Mouse (Mus musculus): ENCODE data around the gene Cers1.

DNA sequence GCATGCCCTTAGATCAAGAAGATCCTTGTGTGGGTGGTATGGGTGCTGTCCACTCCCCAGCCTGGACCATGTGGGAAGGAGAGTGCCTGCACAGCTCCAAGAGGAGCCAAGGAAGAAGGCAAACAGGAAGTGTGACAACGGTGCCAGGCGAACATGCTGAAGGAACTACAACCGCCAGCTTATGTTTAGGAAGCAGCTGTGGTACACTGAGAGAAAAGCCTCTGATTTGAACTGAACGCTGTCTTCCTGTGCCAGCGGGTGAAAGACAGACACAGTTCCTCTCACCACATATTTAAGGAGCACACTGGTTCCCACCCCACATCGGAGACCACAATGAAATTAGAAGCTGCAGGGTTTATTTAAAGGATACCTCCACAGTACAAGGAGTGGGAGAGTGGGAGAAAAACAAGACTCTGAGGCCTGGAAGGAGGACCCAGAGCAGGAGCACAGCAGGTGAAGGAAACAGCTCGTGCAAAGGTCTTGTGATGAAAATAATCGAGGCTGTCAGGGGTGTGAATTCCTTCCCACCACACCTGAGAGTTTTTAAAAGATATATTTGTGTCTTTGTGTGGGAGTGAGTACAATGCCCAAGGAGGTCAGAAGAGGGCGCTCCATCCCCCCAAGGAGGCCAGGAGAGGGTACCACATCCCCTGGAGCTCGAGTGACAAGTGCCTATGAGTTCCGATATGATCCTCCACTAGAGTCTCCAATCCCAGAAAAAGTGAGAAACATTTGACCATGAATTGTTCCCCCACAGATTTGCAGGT is 46.6 kb upstream of the Cers1 start:
- TF ChIP-seq MAFK (IDR thresholded peaks at IDR 0.05; ENCODE audit: insufficient read depth, low read depth, low read length): no peak
- TF ChIP-seq CHD2 (IDR thresholded peaks at IDR 0.05; ENCODE audit: low read depth, low read length): no peak
- TF ChIP-seq ZNF384 (IDR thresholded peaks at IDR 0.05; ENCODE audit: low read depth, low read length): no peak
